33 mouse cellular contexts compared by ENCODE assay signal in the genomic region with DNA sequence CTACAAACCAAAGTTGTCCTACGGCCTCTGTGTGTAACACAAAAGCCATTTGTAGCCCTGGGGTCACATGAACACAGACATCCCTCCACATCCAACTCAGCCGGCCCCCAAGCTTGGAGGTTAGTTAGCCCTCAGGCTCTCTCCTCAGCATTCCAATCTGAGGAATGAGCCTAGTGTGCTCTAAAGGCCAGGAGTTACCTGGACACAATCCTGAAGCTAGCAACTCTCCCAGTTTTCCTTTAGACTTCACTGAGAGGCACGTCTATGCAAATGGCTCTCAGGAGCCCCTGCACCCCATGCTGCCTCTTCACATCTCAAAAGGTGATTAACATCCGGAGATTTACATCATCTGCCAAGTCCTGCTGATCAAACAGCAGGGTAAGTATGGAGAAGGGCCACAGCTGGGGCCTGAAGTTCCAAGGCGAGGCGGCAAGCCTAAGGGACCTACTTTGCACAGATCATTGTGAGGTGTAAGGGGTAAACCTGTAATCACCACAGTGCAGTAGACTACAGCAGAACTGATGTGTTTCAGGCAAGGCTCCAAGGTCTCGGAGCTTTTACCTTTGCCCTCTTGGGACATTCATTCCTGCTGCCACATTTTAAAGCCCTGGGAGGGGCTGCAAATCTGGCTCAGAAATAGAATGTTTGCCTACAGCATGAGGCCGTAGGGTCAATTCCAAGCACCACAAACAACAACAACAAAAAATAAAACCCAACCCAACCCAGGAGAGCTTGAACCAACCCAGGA. TPM values are rescaled to one million over a fixed set of nuclear protein-coding genes. Genes with fewer than 3 reads are reported as not detected.
A peak's percentile ranks its signal among the peaks of the same experiment; 100 is the strongest.
DNase-seq lines count a peak whose midpoint lies in the region; ATAC-seq and TF ChIP-seq lines count a peak whose summit lies in the region.
"Had no signal": no experiment of that assay in that cellular context is flagged by ENCODE, and none has a peak within 500 bp of the region (broad histone marks: within the 10 kb centered on the region; RNA-seq: fewer than 3 reads in every experiment).

No protein-coding gene starts in this region.

- H3K4me2 ChIP-seq in intestine, embryonic 16.5 days (ENCODE audit: low read depth, low read length) = no peak overlapping the region
- H3K4me2 ChIP-seq in intestine, postnatal 0 days (replicated peaks; ENCODE audit: low read depth) = no peak overlapping the region
- H3K4me2 ChIP-seq in kidney, embryonic 14.5 days (replicated peaks; ENCODE audit: low read depth, low read length) = no peak overlapping the region
- no peak overlapping the region for H3K4me2 ChIP-seq in liver, embryonic 16.5 days (ENCODE audit: low read depth, low read length)
- H3K4me2 ChIP-seq: embryonic facial prominence, embryonic 15.5 days; forebrain, embryonic 15.5 days; heart, embryonic 15.5 days; hindbrain, embryonic 13.5 days; limb, embryonic 15.5 days; lung, embryonic 15.5 days; midbrain, embryonic 15.5 days; neural tube, embryonic 13.5 days had no signal

- no peak overlapping the region for H3K27ac ChIP-seq in intestine, embryonic 16.5 days (ENCODE audit: low read length)
- H3K27ac ChIP-seq in intestine, postnatal 0 days (ENCODE audit: low read depth, low read length) = no peak overlapping the region
- no peak overlapping the region for H3K27ac ChIP-seq in kidney, embryonic 14.5 days (ENCODE audit: low read depth, low read length)
- no peak overlapping the region for H3K27ac ChIP-seq in liver, embryonic 16.5 days (ENCODE audit: low read length)
- H3K27ac ChIP-seq: embryonic facial prominence, embryonic 15.5 days; forebrain, embryonic 15.5 days; heart, embryonic 15.5 days; hindbrain, embryonic 13.5 days; left cerebral cortex, adult 2 months; limb, embryonic 15.5 days; lung, embryonic 15.5 days; midbrain, embryonic 15.5 days; neural tube, embryonic 13.5 days had no signal

- WGBS in intestine, embryonic 16.5 days = 59% methylated on average over 8 of the region's 8 CpGs
- 54% methylated on average over 8 of the region's 8 CpGs for WGBS in intestine, postnatal 0 days
- WGBS in kidney, embryonic 14.5 days = 47% methylated on average over 8 of the region's 8 CpGs
- WGBS in liver, embryonic 16.5 days (ENCODE audit: insufficient replicate concordance) = 52% methylated on average over 8 of the region's 8 CpGs

- no peaks in the 10 kb centered on the region for H3K27me3 ChIP-seq in intestine, embryonic 16.5 days (replicated peaks; ENCODE audit: control insufficient read depth, insufficient read depth, low read length)
- no peaks in the 10 kb centered on the region for H3K27me3 ChIP-seq in intestine, postnatal 0 days (replicated peaks; ENCODE audit: control insufficient read depth, insufficient read depth, low read length)
- H3K27me3 ChIP-seq in kidney, embryonic 14.5 days (ENCODE audit: control insufficient read depth, insufficient read depth, low read length) = no peaks in the 10 kb centered on the region
- H3K27me3 ChIP-seq in liver, embryonic 16.5 days (ENCODE audit: control insufficient read depth, insufficient read depth, low read depth, low read length) = no peaks in the 10 kb centered on the region
- H3K27me3 ChIP-seq: embryonic facial prominence, embryonic 15.5 days; forebrain, embryonic 15.5 days; heart, embryonic 15.5 days; hindbrain, embryonic 13.5 days; limb, embryonic 15.5 days; lung, embryonic 15.5 days; midbrain, embryonic 15.5 days; neural tube, embryonic 13.5 days; Patski had no signal

- 0 out of 2 replicates have a peak, but pooled peaks have one; percentile 46 for ATAC-seq in intestine, embryonic 16.5 days
- no peak for ATAC-seq in intestine, postnatal 0 days
- no peak for ATAC-seq in kidney, embryonic 14.5 days (ENCODE audit: low FRiP score, low TSS enrichment)
- ATAC-seq in liver, embryonic 16.5 days (ENCODE audit: low read depth) = peak; percentile 62
- ATAC-seq: activated CD4-positive, CD25-positive, alpha-beta regulatory T cell, adult 4 months; CD4-positive, CD25-positive, alpha-beta regulatory T cell, adult 4 months; forebrain, embryonic 15.5 days; midbrain, embryonic 15.5 days; Patski had no signal

- no peaks in the 10 kb centered on the region for H3K4me1 ChIP-seq in intestine, embryonic 16.5 days (ENCODE audit: control insufficient read depth, insufficient read depth, low read length)
- H3K4me1 ChIP-seq in intestine, postnatal 0 days (replicated peaks; ENCODE audit: control insufficient read depth, insufficient read depth, low read length) = no peaks in the 10 kb centered on the region
- H3K4me1 ChIP-seq in kidney, embryonic 14.5 days (ENCODE audit: control insufficient read depth, insufficient read depth, low read length) = no peaks in the 10 kb centered on the region
- no peaks in the 10 kb centered on the region for H3K4me1 ChIP-seq in liver, embryonic 16.5 days (ENCODE audit: control insufficient read depth, low read depth, low read length)
- H3K4me1 ChIP-seq: forebrain, embryonic 15.5 days; heart, embryonic 15.5 days; hindbrain, embryonic 13.5 days; limb, embryonic 15.5 days; midbrain, embryonic 15.5 days had no signal

- H3K9me3 ChIP-seq in intestine, embryonic 16.5 days (ENCODE audit: control insufficient read depth, low read length) = no peaks in the 10 kb centered on the region
- no peaks in the 10 kb centered on the region for H3K9me3 ChIP-seq in intestine, postnatal 0 days (ENCODE audit: control insufficient read depth)
- no peaks in the 10 kb centered on the region for H3K9me3 ChIP-seq in kidney, embryonic 14.5 days (ENCODE audit: control insufficient read depth, low read length)
- H3K9me3 ChIP-seq in liver, embryonic 16.5 days (replicated peaks; ENCODE audit: control insufficient read depth, low read length) = no peaks in the 10 kb centered on the region
- H3K9me3 ChIP-seq: embryonic facial prominence, embryonic 15.5 days; forebrain, embryonic 15.5 days; G1E; heart, embryonic 15.5 days; hindbrain, embryonic 13.5 days; limb, embryonic 15.5 days; lung, embryonic 15.5 days; midbrain, embryonic 15.5 days; neural tube, embryonic 13.5 days had no signal

- no peak for TF ChIP-seq CTCF in intestine, postnatal 0 days (IDR thresholded peaks at IDR 0.05; ENCODE audit: low read depth)

- no peak overlapping the region for H3K4me3 ChIP-seq in intestine, embryonic 16.5 days (ENCODE audit: low read length)
- no peak overlapping the region for H3K4me3 ChIP-seq in intestine, postnatal 0 days (ENCODE audit: low read depth, low read length)
- no peak overlapping the region for H3K4me3 ChIP-seq in kidney, embryonic 14.5 days (ENCODE audit: low read length)
- no peak overlapping the region for H3K4me3 ChIP-seq in liver, embryonic 16.5 days (ENCODE audit: low read depth, low read length)
- H3K4me3 ChIP-seq: embryonic facial prominence, embryonic 15.5 days; forebrain, embryonic 15.5 days; heart, embryonic 15.5 days; hindbrain, embryonic 13.5 days; left cerebral cortex, adult 2 months; limb, embryonic 15.5 days; lung, embryonic 15.5 days; midbrain, embryonic 15.5 days; myocyte; neural tube, embryonic 13.5 days had no signal

- DNase-seq in kidney, postnatal 25 days = peak; percentile 46 to 53
- peak; percentile 83 for DNase-seq in R1 (ENCODE audit: low read depth, low spot score)
- DNase-seq in frontal cortex, postnatal 10 days (ENCODE audit: low spot score in 2 of 2) = no peak
- DNase-seq in lung, postnatal 10 days = no peak
- DNase-seq: adrenal gland, postnatal 10 days; cerebellum, adult 2 months; cerebellum, postnatal 36 days; gastrocnemius, postnatal 14 days; heart, adult 18-20 months; heart, postnatal 36 days; left cerebral cortex, postnatal 4 days; lung, postnatal 4 days; retina, postnatal 1 day; right cerebral cortex, postnatal 25 days; thymus, postnatal 25 days had no signal

- H3K9ac ChIP-seq in intestine, embryonic 16.5 days (ENCODE audit: low read depth, low read length) = no peak overlapping the region
- no peak overlapping the region for H3K9ac ChIP-seq in intestine, postnatal 0 days (ENCODE audit: low read depth, low read length)
- H3K9ac ChIP-seq in kidney, embryonic 14.5 days (ENCODE audit: low read depth, low read length) = no peak overlapping the region
- H3K9ac ChIP-seq in liver, embryonic 16.5 days (ENCODE audit: low read depth, low read length) = no peak overlapping the region
- H3K9ac ChIP-seq: embryonic facial prominence, embryonic 15.5 days; forebrain, embryonic 15.5 days; heart, embryonic 15.5 days; hindbrain, embryonic 13.5 days; limb, embryonic 15.5 days; lung, embryonic 15.5 days; midbrain, embryonic 15.5 days; neural tube, embryonic 13.5 days had no signal

- no peaks in the 10 kb centered on the region for H3K36me3 ChIP-seq in intestine, embryonic 16.5 days (ENCODE audit: control insufficient read depth, insufficient read depth, low read length)
- no peaks in the 10 kb centered on the region for H3K36me3 ChIP-seq in intestine, postnatal 0 days (ENCODE audit: control insufficient read depth, insufficient read depth)
- H3K36me3 ChIP-seq in kidney, embryonic 14.5 days (ENCODE audit: control insufficient read depth, insufficient read depth, low read length) = no peaks in the 10 kb centered on the region
- H3K36me3 ChIP-seq in liver, embryonic 16.5 days (ENCODE audit: control insufficient read depth, insufficient read depth) = no peaks in the 10 kb centered on the region
- H3K36me3 ChIP-seq: embryonic facial prominence, embryonic 15.5 days; forebrain, embryonic 15.5 days; heart, embryonic 15.5 days; hindbrain, embryonic 13.5 days; limb, embryonic 15.5 days; lung, embryonic 15.5 days; midbrain, embryonic 15.5 days; neural tube, embryonic 13.5 days had no signal

RNA-seq across cellular contexts. Expression of gene Uspl1, which starts 13.1 kb away (rescaled TPM):
- 31.1 and 31.3 TPM in 2 replicates for polyA plus RNA-seq in intestine, embryonic 16.5 days (2015; fragmentation: Nextera tagmentation; extraction: Ambion mirVana)
- 16.9 and 17.5 TPM in 2 replicates for polyA plus RNA-seq in intestine, postnatal 0 days (2015; fragmentation: Nextera tagmentation; extraction: Ambion mirVana)
- 44.2 and 53.9 TPM in 2 replicates for polyA plus RNA-seq in kidney, embryonic 14.5 days (2014; fragmentation: Nextera tagmentation; extraction: Ambion mirVana)
- 16.1 and 17.2 TPM in 2 replicates for polyA plus RNA-seq in liver, embryonic 16.5 days (2015; fragmentation: Nextera tagmentation; extraction: Ambion mirVana)

RNA-seq across cellular contexts. Expression of gene Hmgb1, which starts 13.3 kb away (rescaled TPM):
- 780 and 921 TPM in 2 replicates for polyA plus RNA-seq in intestine, embryonic 16.5 days (2015; fragmentation: Nextera tagmentation; extraction: Ambion mirVana)
- polyA plus RNA-seq in intestine, postnatal 0 days (2015; fragmentation: Nextera tagmentation; extraction: Ambion mirVana) = 516 and 565 TPM in 2 replicates
- polyA plus RNA-seq in kidney, embryonic 14.5 days (2014; fragmentation: Nextera tagmentation; extraction: Ambion mirVana) = 1,862 and 2,225 TPM in 2 replicates
- 379 and 433 TPM in 2 replicates for polyA plus RNA-seq in liver, embryonic 16.5 days (2015; fragmentation: Nextera tagmentation; extraction: Ambion mirVana)

Comparison
In these comparisons a context has a peak if more than half of its experiments do, and no peak if none do; other contexts are left out.
1. ATAC-seq: peak in intestine, embryonic 16.5 days (single experiment) and liver, embryonic 16.5 days (single experiment); none in intestine, postnatal 0 days (single experiment) and kidney, embryonic 14.5 days (single experiment).
2. DNase-seq: peak in kidney, postnatal 25 days (2 of 2) and R1 (single experiment); none in frontal cortex, postnatal 10 days (0 of 2) and lung, postnatal 10 days (single experiment).